Mouse (Mus musculus) midbrain, embryonic 13.5 days (tissue): ENCODE measurements around the gene H2-T3. TPM values are rescaled to one million over a fixed set of nuclear protein-coding genes. Genes with fewer than 3 reads are reported as not detected.
A peak's percentile ranks its signal among the peaks of the same experiment; 100 is the strongest.
"Not testable (repeated sequence)": the region's sequence is repeated elsewhere in the genome, so short reads cannot be mapped to it uniquely, and the experiment has no call there.

Experiments
- ATAC-seq: fragments of 200-750 bp; cut with Nextera tagmentation; 2 replicates; pipeline ENCODE4 v1.8.0; 2017; ENCODE audit warnings: mild to moderate bottlenecking, moderate TSS enrichment, moderate library complexity
- H3K27ac ChIP-seq: fragments of 300-500 bp; sonication (generic); 2 replicates; pipeline ENCODE4 v1.5.1; 2015; ENCODE audit warnings: inconsistent platforms, mild to moderate bottlenecking, moderate library complexity
- H3K27me3 ChIP-seq: fragments of 300-500 bp; sonication (generic); 2 replicates; pipeline ENCODE4 v1.6.1; 2015; ENCODE audit warnings: mild to moderate bottlenecking, inconsistent platforms
- H3K36me3 ChIP-seq: fragments of 300-500 bp; sonication (generic); 2 replicates; pipeline ENCODE4 v1.6.1; 2015; ENCODE audit warnings: mild to moderate bottlenecking, inconsistent platforms
- H3K4me1 ChIP-seq: fragments of 300-500 bp; sonication (generic); replicated peaks from 2 replicates; pipeline ENCODE4 v1.6.1; 2015; ENCODE audit warnings: inconsistent platforms
- H3K4me2 ChIP-seq: fragments of 300-500 bp; sonication (generic); replicated peaks from 2 replicates; pipeline ENCODE4 v1.6.1; 2015; ENCODE audit warnings: moderate library complexity, mild to moderate bottlenecking, inconsistent platforms
- H3K4me3 ChIP-seq: fragments of 300-500 bp; sonication (generic); replicated peaks from 2 replicates; pipeline ENCODE4 v1.5.1; 2015; ENCODE audit warnings: mild to moderate bottlenecking, inconsistent platforms
- H3K9ac ChIP-seq: fragments of 300-500 bp; sonication (generic); replicated peaks from 2 replicates; pipeline ENCODE4 v1.6.1; 2015; ENCODE audit warnings: mild to moderate bottlenecking, inconsistent platforms
- H3K9me3 ChIP-seq: fragments of 300-500 bp; sonication (generic); 2 replicates; pipeline ENCODE4 v1.6.1; 2016; ENCODE audit warnings: mild to moderate bottlenecking, inconsistent platforms
- WGBS: fragments of 180-500 bp; shearing (Covaris S2); methylation state at CpG from one replicate; pipeline ENCODE4 v1.1.7; 2015; 5-methylcytosine and 5-hydroxymethylcytosine counted together
- polyA plus RNA-seq: library from polyadenylated mRNA; unstranded; fragments of >200 nt; fragmentation: Nextera tagmentation; extraction: Ambion mirVana; gene quantifications from 2 replicates; pipeline ENCODE4 v1.2.1, GENCODE M21; 2015

Gene H2-T3
- polyA plus RNA-seq, 1 experiment from 2014 or later, result not detected

- not testable (repeated sequence) for ATAC-seq, H3K27ac ChIP-seq, H3K4me2 ChIP-seq, H3K4me3 ChIP-seq, H3K4me1 ChIP-seq, H3K9ac ChIP-seq, H3K36me3 ChIP-seq, H3K9me3 ChIP-seq
- H3K27me3 ChIP-seq, result peaks cover 40% of the 10 kb centered on the region
- WGBS, result 47% methylated on average over 4 of the region's 4 CpGs
Observed at GRCm38 (mm10) chr17:36151200-36151599, 38.9 kb downstream of the H2-T3 start.

GRCm38 (mm10) chr17:36148468-36148867 is 41.6 kb downstream of the H2-T3 start:
- WGBS, result 64% methylated on average over 5 of the region's 5 CpGs
- not testable (repeated sequence) for H3K36me3 ChIP-seq, H3K4me1 ChIP-seq, H3K9ac ChIP-seq, H3K9me3 ChIP-seq, H3K4me3 ChIP-seq, H3K4me2 ChIP-seq, H3K27ac ChIP-seq, ATAC-seq
- peaks cover 48% of the 10 kb centered on the region for H3K27me3 ChIP-seq

- peaks cover 55% of the 10 kb centered on the region for H3K27me3 ChIP-seq
- not testable (repeated sequence) for H3K4me1 ChIP-seq, H3K4me3 ChIP-seq, ATAC-seq, H3K9me3 ChIP-seq, H3K4me2 ChIP-seq, H3K36me3 ChIP-seq, H3K9ac ChIP-seq, H3K27ac ChIP-seq
- 88% methylated on average over 1 of the region's 1 CpGs for WGBS
Observed at GRCm38 (mm10) chr17:36146937-36147336, 43.1 kb downstream of the H2-T3 start.

GRCm38 (mm10) chr17:36145861-36146156 is 44.3 kb downstream of the H2-T3 start:
- WGBS, result 1% methylated on average over 13 of the region's 13 CpGs
- Histone ChIP-seq H3K4me3 (peak overlapping the region; percentile 35), H3K9ac (0 out of 2 replicates have a peak overlapping the region, but pooled peaks have one; percentile 52), H3K4me2 (peak overlapping the region; percentile 52), H3K27me3 (peaks cover 61% of the 10 kb centered on the region)
- not testable (repeated sequence) for H3K36me3 ChIP-seq, H3K4me1 ChIP-seq, H3K27ac ChIP-seq, ATAC-seq, H3K9me3 ChIP-seq

- WGBS, result 2% methylated on average over 73 of the region's 78 CpGs
- H3K4me1 ChIP-seq, result peaks cover 10% of the 10 kb centered on the region
- peak overlapping the region; percentile 52 for H3K4me2 ChIP-seq
- peak overlapping the region; percentile 52; the same call in 1 of the 2 replicates for H3K9ac ChIP-seq
- no peak overlapping the region for H3K27ac ChIP-seq
- H3K27me3 ChIP-seq, result peaks cover 61% of the 10 kb centered on the region
- H3K4me3 ChIP-seq, result peak overlapping the region; percentile 35
- peak; percentile 70 for ATAC-seq
- H3K9me3 ChIP-seq, result no peaks in the 10 kb centered on the region
- H3K36me3 ChIP-seq, result no peaks in the 10 kb centered on the region
Observed at GRCm38 (mm10) chr17:36145111-36145860, 44.8 kb downstream of the H2-T3 start.

- not testable (repeated sequence) for H3K4me2 ChIP-seq, H3K4me1 ChIP-seq, H3K9ac ChIP-seq, H3K9me3 ChIP-seq, H3K27ac ChIP-seq, H3K36me3 ChIP-seq, H3K4me3 ChIP-seq, ATAC-seq
- peaks cover 19% of the 10 kb centered on the region for H3K27me3 ChIP-seq
- 80% methylated on average over 1 of the region's 1 CpGs for WGBS
Observed at GRCm38 (mm10) chr17:36136299-36136848, 53.7 kb downstream of the H2-T3 start.

Other genes starting within 250 kb of the H2-T3 start
- 107 and 112 TPM in 2 replicates for gene Abcf1, start 220.5 kb downstream of the H2-T3 start, polyA plus RNA-seq
- gene Gnl1, start 210.4 kb downstream of the H2-T3 start, polyA plus RNA-seq, result 46.4 and 50.3 TPM in 2 replicates
- gene Prr3, start 210.1 kb downstream of the H2-T3 start, polyA plus RNA-seq, result 69.0 and 74.6 TPM in 2 replicates
- 7.8 and 8.1 TPM in 2 replicates for gene H2-T24, start 169.7 kb downstream of the H2-T3 start, polyA plus RNA-seq
- gene H2-T23, start 157.4 kb downstream of the H2-T3 start, polyA plus RNA-seq, result 4.3 and 5.2 TPM in 2 replicates
- gene H2-T22, start 147.5 kb downstream of the H2-T3 start, polyA plus RNA-seq, result 4.4 and 4.8 TPM in 2 replicates
- gene Gm6034, start 147.3 kb downstream of the H2-T3 start, polyA plus RNA-seq, result not detected in 2 replicates
- gene Gm11127, start 131.9 kb downstream of the H2-T3 start, polyA plus RNA-seq, result not detected in 2 replicates
- not detected in 2 replicates for gene Gm19684, start 68.6 kb downstream of the H2-T3 start, polyA plus RNA-seq
- not detected in 2 replicates for gene Gm7030, start 60.9 kb downstream of the H2-T3 start, polyA plus RNA-seq
- gene Gm8909, start 21.8 kb downstream of the H2-T3 start, polyA plus RNA-seq, result not detected in 2 replicates
- gene Rpp21, start 67.8 kb upstream of the H2-T3 start, polyA plus RNA-seq, result 111 and 115 TPM in 2 replicates
- gene Trim39, start 82.0 kb upstream of the H2-T3 start, polyA plus RNA-seq, result 29.3 and 31.1 TPM in 2 replicates
- gene H2-M10.2, start 96.2 kb upstream of the H2-T3 start, polyA plus RNA-seq, result 0.28 and 0.36 TPM in 2 replicates
- gene H2-M10.1, start 135.9 kb upstream of the H2-T3 start, polyA plus RNA-seq, result not detected in 2 replicates
- not detected in 2 replicates for gene H2-M10.3, start 178.1 kb upstream of the H2-T3 start, polyA plus RNA-seq